ENCODE assay signal across 9 mouse cellular contexts in genomic region chr1:25827436-25827835, GRCm38 (mm10). TPM values are rescaled to one million over a fixed set of nuclear protein-coding genes. Genes with fewer than 3 reads are reported as not detected.
A peak's percentile ranks its signal among the peaks of the same experiment; 100 is the strongest.
DNase-seq lines count a peak whose midpoint lies in the region; ATAC-seq and TF ChIP-seq lines count a peak whose summit lies in the region.
"Had no signal": no experiment of that assay in that cellular context is flagged by ENCODE, and none has a peak within 500 bp of the region (broad histone marks: within the 10 kb centered on the region; RNA-seq: fewer than 3 reads in every experiment).

No protein-coding gene starts in this region.

- no peak for TF ChIP-seq POLR2A in limb, embryonic 14.5 days (IDR thresholded peaks at IDR 0.05; ENCODE audit: borderline replicate concordance, extremely low read depth, insufficient read depth, insufficient read length)

- no peaks in the 10 kb centered on the region for H3K9me3 ChIP-seq in neural tube, embryonic 11.5 days (ENCODE audit: control insufficient read depth, low read length)
- no peaks in the 10 kb centered on the region for H3K9me3 ChIP-seq in embryonic facial prominence, embryonic 14.5 days (ENCODE audit: control insufficient read depth, low read length)
- no peaks in the 10 kb centered on the region for H3K9me3 ChIP-seq in limb, embryonic 14.5 days (ENCODE audit: control insufficient read depth, low read length)
- H3K9me3 ChIP-seq: liver, embryonic 12.5 days had no signal

- 69% methylated on average over 9 of the region's 9 CpGs for WGBS in neural tube, embryonic 11.5 days
- WGBS in embryonic facial prominence, embryonic 14.5 days = 63% methylated on average over 9 of the region's 9 CpGs
- 64% methylated on average over 9 of the region's 9 CpGs for WGBS in limb, embryonic 14.5 days

- no peak overlapping the region for H3K9ac ChIP-seq in neural tube, embryonic 11.5 days (ENCODE audit: low read length)
- no peak overlapping the region for H3K9ac ChIP-seq in embryonic facial prominence, embryonic 14.5 days (ENCODE audit: low read depth, low read length)
- H3K9ac ChIP-seq in limb, embryonic 14.5 days (ENCODE audit: low read depth, low read length, severe bottlenecking) = no peak overlapping the region
- H3K9ac ChIP-seq: liver, embryonic 12.5 days had no signal

- no peaks in the 10 kb centered on the region for H3K36me3 ChIP-seq in neural tube, embryonic 11.5 days (ENCODE audit: control insufficient read depth, insufficient read depth, low read length)
- H3K36me3 ChIP-seq in embryonic facial prominence, embryonic 14.5 days (ENCODE audit: control insufficient read depth, insufficient read depth, low read length) = no peaks in the 10 kb centered on the region
- H3K36me3 ChIP-seq in limb, embryonic 14.5 days (ENCODE audit: control insufficient read depth, insufficient read depth, low read length) = no peaks in the 10 kb centered on the region
- H3K36me3 ChIP-seq: liver, embryonic 12.5 days had no signal

- no peak overlapping the region for H3K27ac ChIP-seq in neural tube, embryonic 11.5 days (ENCODE audit: low read depth, low read length)
- H3K27ac ChIP-seq in embryonic facial prominence, embryonic 14.5 days (replicated peaks; ENCODE audit: low read depth, low read length) = no peak overlapping the region
- H3K27ac ChIP-seq in limb, embryonic 14.5 days (replicated peaks; ENCODE audit: low read depth, low read length) = no peak overlapping the region
- H3K27ac ChIP-seq: kidney, postnatal 0 days; liver, embryonic 12.5 days had no signal

- H3K4me1 ChIP-seq in neural tube, embryonic 11.5 days (ENCODE audit: control insufficient read depth, insufficient read depth, low read length) = peaks cover 6% of the 10 kb centered on the region
- H3K4me1 ChIP-seq in embryonic facial prominence, embryonic 14.5 days (ENCODE audit: control insufficient read depth, insufficient read depth, low read length) = peaks cover 4% of the 10 kb centered on the region; the same call in 1 of the 2 replicates
- 0 out of 2 replicates have a peak, but pooled peaks cover 2% of the 10 kb centered on the region for H3K4me1 ChIP-seq in limb, embryonic 14.5 days (ENCODE audit: control insufficient read depth, insufficient read depth, low read length)
- H3K4me1 ChIP-seq: liver, embryonic 12.5 days had no signal

- H3K4me3 ChIP-seq in neural tube, embryonic 11.5 days (ENCODE audit: low read depth, low read length) = no peak overlapping the region
- H3K4me3 ChIP-seq in embryonic facial prominence, embryonic 14.5 days (ENCODE audit: low read depth, low read length) = no peak overlapping the region
- H3K4me3 ChIP-seq in limb, embryonic 14.5 days (replicated peaks; ENCODE audit: low read length) = no peak overlapping the region
- H3K4me3 ChIP-seq: liver, embryonic 12.5 days had no signal

- no peak for ATAC-seq in neural tube, embryonic 11.5 days (ENCODE audit: insufficient read depth, low FRiP score, low TSS enrichment)
- no peak for ATAC-seq in embryonic facial prominence, embryonic 14.5 days (ENCODE audit: low read depth)
- ATAC-seq in limb, embryonic 14.5 days (ENCODE audit: low FRiP score, low read depth) = no peak
- no peak for ATAC-seq in activated CD4-positive, CD25-positive, alpha-beta regulatory T cell, adult 4 months
- ATAC-seq: liver, embryonic 12.5 days had no signal

- no peak for DNase-seq in neural tube, embryonic 11.5 days (ENCODE audit: low spot score)
- DNase-seq in neural tube, embryonic 10.5 days (ENCODE audit: extremely low spot score, low spot score) = no peak
- no peak for DNase-seq in embryonic facial prominence, embryonic 14.5 days (ENCODE audit: low spot score)
- DNase-seq in limb, embryonic 14.5 days (ENCODE audit: low spot score) = no peak
- DNase-seq in right cerebral cortex, postnatal 36 days (ENCODE audit: low spot score in 2 of 2) = peak; percentile 18 to 23
- DNase-seq in frontal cortex, postnatal 10 days (ENCODE audit: low spot score in 2 of 2) = no peak

- no peaks in the 10 kb centered on the region for H3K27me3 ChIP-seq in neural tube, embryonic 11.5 days (ENCODE audit: control insufficient read depth, insufficient read depth, low read length)
- peaks cover 36% of the 10 kb centered on the region for H3K27me3 ChIP-seq in embryonic facial prominence, embryonic 14.5 days (replicated peaks; ENCODE audit: control insufficient read depth, insufficient read depth, low read length)
- H3K27me3 ChIP-seq in limb, embryonic 14.5 days (ENCODE audit: control insufficient read depth, insufficient read depth, low read length) = peaks cover 32% of the 10 kb centered on the region

- peak overlapping the region; percentile 16 for H3K4me2 ChIP-seq in neural tube, embryonic 11.5 days (ENCODE audit: low read depth)
- peak overlapping the region; percentile 88 for H3K4me2 ChIP-seq in embryonic facial prominence, embryonic 14.5 days (ENCODE audit: low read depth, low read length)
- H3K4me2 ChIP-seq in limb, embryonic 14.5 days (replicated peaks; ENCODE audit: low read depth, low read length, severe bottlenecking) = 0 out of 2 replicates have a peak overlapping the region, but pooled peaks have one; percentile 5
- H3K4me2 ChIP-seq: liver, embryonic 12.5 days had no signal

RNA-seq across cellular contexts. Expression of gene Adgrb3, which starts 2.1 kb away (rescaled TPM):
- polyA plus RNA-seq in neural tube, embryonic 11.5 days (2014; fragmentation: Nextera tagmentation; extraction: Ambion mirVana) = 10.0 and 12.1 TPM in 2 replicates
- 2.9 and 3.4 TPM in 2 replicates for polyA plus RNA-seq in embryonic facial prominence, embryonic 14.5 days (2014; fragmentation: Nextera tagmentation; extraction: Ambion mirVana)
- 2.1 and 2.2 TPM in 2 replicates for polyA plus RNA-seq in limb, embryonic 14.5 days (2012; rRNA removed)
- 1.8 and 2.2 TPM in 2 replicates for polyA plus RNA-seq in limb, embryonic 14.5 days (2014; fragmentation: Nextera tagmentation; extraction: Ambion mirVana)
- under 1 TPM in 1 of 2 experiments, not detected in 1; 0.12 TPM for polyA plus RNA-seq in activated CD4-positive, CD25-positive, alpha-beta regulatory T cell, adult 4 months (2017; shearing (Covaris generic))

Comparison
In these comparisons a context has a peak if more than half of its experiments do, and no peak if none do; other contexts are left out.
1. DNase-seq: peak in right cerebral cortex, postnatal 36 days (2 of 2); none in neural tube, embryonic 11.5 days (single experiment), neural tube, embryonic 10.5 days (single experiment), embryonic facial prominence, embryonic 14.5 days (single experiment), limb, embryonic 14.5 days (single experiment) and frontal cortex, postnatal 10 days (0 of 2).
2. H3K4me2 ChIP-seq: peak in every context shown above with its lines; median percentile 88 in embryonic facial prominence, embryonic 14.5 days; 16 in neural tube, embryonic 11.5 days; 5 in limb, embryonic 14.5 days.